Comparison of ENCODE assay signal across 31 mouse cellular contexts in genomic region chr2:134399564-134399963, GRCm38 (mm10).
DNase-seq lines count a peak whose midpoint lies in the region; ATAC-seq and TF ChIP-seq lines count a peak whose summit lies in the region.
"Had no signal": no experiment of that assay in that cellular context is flagged by ENCODE, and none has a peak within 500 bp of the region (broad histone marks: within the 10 kb centered on the region; RNA-seq: fewer than 3 reads in every experiment).

No protein-coding gene starts in this region.

- H3K9ac ChIP-seq in kidney, postnatal 0 days (ENCODE audit: low read depth, low read length): no peak overlapping the region
- H3K9ac ChIP-seq: embryonic facial prominence, embryonic 12.5 days; forebrain, embryonic 15.5 days; heart, embryonic 12.5 days; hindbrain, embryonic 13.5 days; limb, embryonic 13.5 days; liver, embryonic 12.5 days; midbrain, embryonic 15.5 days had no signal

- no peaks in the 10 kb centered on the region for H3K27me3 ChIP-seq in heart, embryonic 10.5 days (ENCODE audit: insufficient read depth, poor library complexity, severe bottlenecking)
- no peaks in the 10 kb centered on the region for H3K27me3 ChIP-seq in kidney, postnatal 0 days (ENCODE audit: insufficient read depth, low read length)
- H3K27me3 ChIP-seq: embryonic facial prominence, embryonic 12.5 days; forebrain, embryonic 15.5 days; heart, embryonic 12.5 days; hindbrain, embryonic 13.5 days; limb, embryonic 13.5 days; liver, embryonic 12.5 days; midbrain, embryonic 15.5 days had no signal

- no peak for ATAC-seq in kidney, postnatal 0 days (replicated peaks; ENCODE audit: low FRiP score, low read depth)
- ATAC-seq: forebrain, embryonic 15.5 days; intestine, embryonic 16.5 days; liver, embryonic 12.5 days; lung, postnatal 0 days; midbrain, embryonic 15.5 days had no signal

- no peaks in the 10 kb centered on the region for H3K36me3 ChIP-seq in heart, embryonic 10.5 days
- no peaks in the 10 kb centered on the region for H3K36me3 ChIP-seq in kidney, postnatal 0 days (ENCODE audit: insufficient read depth, low read length)
- H3K36me3 ChIP-seq: embryonic facial prominence, embryonic 12.5 days; forebrain, embryonic 15.5 days; G1E; heart, embryonic 12.5 days; hindbrain, embryonic 13.5 days; limb, embryonic 13.5 days; liver, embryonic 12.5 days; midbrain, embryonic 10.5 days; midbrain, embryonic 15.5 days had no signal

- DNase-seq in heart, adult 11 months: peak; percentile 67
- DNase-seq in heart, embryonic 10.5 days (ENCODE audit: low spot score): no peak
- DNase-seq in kidney, adult 9 months: peak; percentile 27
- peak; percentile 73 for DNase-seq in kidney, postnatal 0 days (ENCODE audit: low spot score)
- DNase-seq in mesoderm, embryonic 11.5 days (ENCODE audit: low read depth, low spot score): peak; percentile 19
- DNase-seq in retina, postnatal 1 day: no peak
- no peak for DNase-seq in embryo, embryonic 10 days (ENCODE audit: low spot score)
- DNase-seq: adrenal gland, postnatal 10 days; cerebellum, adult 11 months; cerebellum, adult 9-10 months; cerebellum, postnatal 36 days; embryo, embryonic 11 days; gastrocnemius, postnatal 25 days; heart, adult 18-20 months; heart, postnatal 4 days; lung, adult 18-20 months; right cerebral cortex, postnatal 4 days; thymus, postnatal 4 days had no signal

- no peak overlapping the region for H3K4me3 ChIP-seq in heart, embryonic 10.5 days
- no peak overlapping the region for H3K4me3 ChIP-seq in kidney, postnatal 0 days (replicated peaks; ENCODE audit: low read depth, low read length)
- H3K4me3 ChIP-seq: embryonic facial prominence, embryonic 12.5 days; forebrain, embryonic 15.5 days; heart, embryonic 12.5 days; hindbrain, embryonic 13.5 days; layer of hippocampus, adult 2 months; limb, embryonic 13.5 days; liver, embryonic 12.5 days; midbrain, embryonic 10.5 days; midbrain, embryonic 15.5 days had no signal

- WGBS in heart, embryonic 10.5 days: 80% methylated on average over 3 of the region's 3 CpGs
- WGBS in kidney, postnatal 0 days: 63% methylated on average over 3 of the region's 3 CpGs

- no peaks in the 10 kb centered on the region for H3K9me3 ChIP-seq in heart, embryonic 10.5 days
- no peaks in the 10 kb centered on the region for H3K9me3 ChIP-seq in kidney, postnatal 0 days (replicated peaks; ENCODE audit: low read length)
- H3K9me3 ChIP-seq: embryonic facial prominence, embryonic 12.5 days; forebrain, embryonic 15.5 days; heart, embryonic 12.5 days; hindbrain, embryonic 13.5 days; limb, embryonic 13.5 days; liver, embryonic 12.5 days; midbrain, embryonic 10.5 days; midbrain, embryonic 15.5 days had no signal

- no peak overlapping the region for H3K27ac ChIP-seq in heart, embryonic 10.5 days
- no peak overlapping the region for H3K27ac ChIP-seq in kidney, postnatal 0 days
- H3K27ac ChIP-seq: embryonic facial prominence, embryonic 12.5 days; forebrain, embryonic 15.5 days; hindbrain, embryonic 13.5 days; layer of hippocampus, adult 2 months; limb, embryonic 13.5 days; liver, embryonic 12.5 days; midbrain, embryonic 10.5 days; midbrain, embryonic 15.5 days; stomach, postnatal 0 days had no signal

- TF ChIP-seq CTCF in kidney, postnatal 0 days (IDR thresholded peaks at IDR 0.05; ENCODE audit: low read depth): no peak

- H3K4me2 ChIP-seq in kidney, postnatal 0 days (ENCODE audit: low read length): no peak overlapping the region
- H3K4me2 ChIP-seq: embryonic facial prominence, embryonic 12.5 days; forebrain, embryonic 15.5 days; heart, embryonic 12.5 days; hindbrain, embryonic 13.5 days; limb, embryonic 13.5 days; liver, embryonic 12.5 days; midbrain, embryonic 15.5 days had no signal

- H3K4me1 ChIP-seq in heart, embryonic 10.5 days: no peaks in the 10 kb centered on the region
- no peaks in the 10 kb centered on the region for H3K4me1 ChIP-seq in kidney, postnatal 0 days (replicated peaks; ENCODE audit: insufficient read depth, low read length)
- H3K4me1 ChIP-seq: embryonic facial prominence, embryonic 12.5 days; forebrain, embryonic 15.5 days; heart, embryonic 12.5 days; hindbrain, embryonic 13.5 days; liver, embryonic 12.5 days; midbrain, embryonic 10.5 days; midbrain, embryonic 15.5 days had no signal

Comparison
In these comparisons a context has a peak if more than half of its experiments do, and no peak if none do; other contexts are left out.
1. DNase-seq: peak in heart, adult 11 months (single experiment), kidney, adult 9 months (single experiment), kidney, postnatal 0 days (single experiment) and mesoderm, embryonic 11.5 days (single experiment); none in heart, embryonic 10.5 days (single experiment), retina, postnatal 1 day (single experiment) and embryo, embryonic 10 days (single experiment).